Comparison of ENCODE assay signal across 22 mouse cellular contexts in the genomic region with DNA sequence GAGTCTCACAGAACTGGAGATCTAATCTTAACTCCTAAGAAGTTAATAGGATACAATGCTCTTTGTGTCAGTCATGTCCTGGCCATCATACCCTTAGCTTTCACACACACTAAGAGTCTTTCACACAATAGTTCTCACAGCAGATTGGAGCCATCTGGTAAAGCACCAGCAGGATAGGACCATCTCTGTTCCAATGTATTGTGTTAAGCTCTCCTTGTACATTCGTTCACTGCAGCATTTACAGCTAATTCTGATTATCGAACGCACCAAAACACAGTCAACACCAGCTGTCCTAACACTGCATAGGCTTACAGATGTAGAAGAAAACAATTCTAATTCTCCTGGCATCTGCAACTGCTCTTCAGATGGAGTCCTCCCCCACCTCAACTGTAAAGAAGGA. TPM values are rescaled to one million over a fixed set of nuclear protein-coding genes. Genes with fewer than 3 reads are reported as not detected.
DNase-seq lines count a peak whose midpoint lies in the region; TF ChIP-seq lines count a peak whose summit lies in the region.
"Had no signal": no experiment of that assay in that cellular context is flagged by ENCODE, and none has a peak within 500 bp of the region (broad histone marks: within the 10 kb centered on the region; RNA-seq: fewer than 3 reads in every experiment).

No protein-coding gene starts in this region.

- no peak for TF ChIP-seq CTCF in layer of hippocampus, adult 2 months (conservative IDR thresholded peaks at IDR 0.05)

- peak; percentile 39 for DNase-seq in layer of hippocampus, adult 11-12 months (ENCODE audit: low spot score)
- DNase-seq in layer of hippocampus, postnatal 25 days (ENCODE audit: extremely low spot score in 1 of 2, low spot score in 1 of 2), result no peak
- peak; percentile 53 to 63 for DNase-seq in layer of hippocampus, adult 2 months (ENCODE audit: low spot score in 2 of 2)
- DNase-seq in layer of hippocampus, adult 9-10 months (ENCODE audit: low spot score), result peak; percentile 30
- peak; percentile 14 to 33 for DNase-seq in layer of hippocampus, postnatal 36 days
- DNase-seq in right cerebral cortex, postnatal 25 days, result no peak
- DNase-seq in right cerebral cortex, adult 2 months (ENCODE audit: low spot score in 2 of 2), result no peak
- DNase-seq: adrenal gland, postnatal 10 days; adrenal gland, postnatal 36 days; B cell, adult 2 months; cerebellum, adult 18-20 months; cerebellum, adult 9-10 months; cerebellum, postnatal 25 days; gastrocnemius, postnatal 25 days; heart, adult 2 months had no signal

- no peak overlapping the region for H3K4me3 ChIP-seq in layer of hippocampus, adult 2 months
- H3K4me3 ChIP-seq: embryonic facial prominence, embryonic 12.5 days; embryonic facial prominence, embryonic 15.5 days; forebrain, embryonic 12.5 days; forebrain, embryonic 15.5 days; heart, adult 2 months; hindbrain, embryonic 12.5 days had no signal

- peak overlapping the region; percentile 47; the same call in 1 of the 2 replicates for H3K27ac ChIP-seq in layer of hippocampus, adult 2 months
- H3K27ac ChIP-seq: embryonic facial prominence, embryonic 12.5 days; embryonic facial prominence, embryonic 15.5 days; forebrain, embryonic 12.5 days; forebrain, embryonic 15.5 days; heart, adult 2 months; hindbrain, embryonic 12.5 days had no signal

RNA-seq across cellular contexts. Expression of a gene that starts 10.5 kb away (rescaled TPM):
- 10 to 100 TPM; 85.9 to 88.6 TPM for total RNA-seq in layer of hippocampus, postnatal 25 days (2021)
- total RNA-seq in layer of hippocampus, adult 2 months (2021), result 10 to 100 TPM; 89.6 to 97.0 TPM
- 100 to 1,000 TPM in 1 of 2 experiments, 10 to 100 TPM in 1; 98.6 to 106 TPM for total RNA-seq in layer of hippocampus, postnatal 36 days (2021)

RNA-seq across cellular contexts. Expression of a gene that starts 32.2 kb away (rescaled TPM):
- 1 to 10 TPM; 6.2 to 6.7 TPM for total RNA-seq in layer of hippocampus, postnatal 25 days (2021)
- total RNA-seq in layer of hippocampus, adult 2 months (2021), result 1 to 10 TPM; 6.3 to 7.3 TPM
- total RNA-seq in layer of hippocampus, postnatal 36 days (2021), result 1 to 10 TPM; 7.0 to 7.9 TPM
- total RNA-seq: common myeloid progenitor, adult 5-6 weeks; hematopoietic stem cell, adult 5-6 weeks had no signal

RNA-seq across cellular contexts. Expression of a gene that starts 52.5 kb away (rescaled TPM):
- 10 to 100 TPM; 29.0 to 29.2 TPM for total RNA-seq in layer of hippocampus, postnatal 25 days (2021)
- 10 to 100 TPM; 30.7 to 34.6 TPM for total RNA-seq in layer of hippocampus, adult 2 months (2021)
- total RNA-seq in layer of hippocampus, postnatal 36 days (2021), result 10 to 100 TPM; 32.0 to 33.8 TPM

Comparison
In these comparisons a context has a peak if more than half of its experiments do, and no peak if none do; other contexts are left out.
1. DNase-seq: peak in layer of hippocampus, adult 11-12 months (single experiment), layer of hippocampus, adult 2 months (2 of 2), layer of hippocampus, adult 9-10 months (single experiment) and layer of hippocampus, postnatal 36 days (2 of 2); none in layer of hippocampus, postnatal 25 days (0 of 2), right cerebral cortex, postnatal 25 days (single experiment) and right cerebral cortex, adult 2 months (0 of 2).